Mouse (Mus musculus): ENCODE measurements around the gene Aspscr1. TPM values are rescaled to one million over a fixed set of nuclear protein-coding genes. Genes with fewer than 3 reads are reported as not detected.

Aspscr1 gene
- polyA plus RNA-seq, 1 experiment from 2014 or later: 129 TPM

GRCm38 (mm10) chr11:120648001-120648476, 24.7 kb upstream of the Aspscr1 start, which contains the start of gene Myadml2:
Gene Myadml2, minus strand, starts transcription at chr11:120648158.
- 8% methylated on average over 13 of the region's 13 CpGs for WGBS
- Histone ChIP-seq H3K36me3 (no peaks in the 10 kb centered on the region), H3K9me3 (no peaks in the 10 kb centered on the region), H3K9ac (no peak within 1 kb of the TSS), H3K4me2 (replicated peaks) (peak within 1 kb of the TSS; percentile 48), H3K4me1 (peaks cover 15% of the 10 kb centered on the region), H3K4me3 (peak within 1 kb of the TSS; percentile 8; the same call in 1 of the 2 replicates), H3K27ac (no peak within 1 kb of the TSS), H3K27me3 (peaks cover 16% of the 10 kb centered on the region)
- ATAC-seq (ENCODE audit: low FRiP score, low read depth): no peak

GRCm38 (mm10) chr11:120651872-120652271, 20.9 kb upstream of the Aspscr1 start:
- Histone ChIP-seq H3K4me1 (peaks cover 9% of the 10 kb centered on the region), H3K4me2 (replicated peaks) (no peak overlapping the region), H3K9ac (no peak overlapping the region), H3K27me3 (peaks cover 14% of the 10 kb centered on the region), H3K27ac (no peak overlapping the region), H3K4me3 (no peak overlapping the region), H3K9me3 (no peaks in the 10 kb centered on the region), H3K36me3 (no peaks in the 10 kb centered on the region)
- no peak for ATAC-seq (ENCODE audit: low FRiP score, low read depth)
- 68% methylated on average over 3 of the region's 3 CpGs for WGBS

- no peaks in the 10 kb centered on the region for H3K9me3 ChIP-seq
- H3K27ac ChIP-seq: no peak overlapping the region
- no peak overlapping the region for H3K9ac ChIP-seq
- H3K4me2 ChIP-seq (replicated peaks): no peak overlapping the region
- ATAC-seq (ENCODE audit: low FRiP score, low read depth): no peak
- 74% methylated on average over 3 of the region's 3 CpGs for WGBS
- no peaks in the 10 kb centered on the region for H3K36me3 ChIP-seq
- peaks cover 29% of the 10 kb centered on the region for H3K27me3 ChIP-seq
- peaks cover 12% of the 10 kb centered on the region for H3K4me1 ChIP-seq
- H3K4me3 ChIP-seq: no peak overlapping the region
These were observed 18.0 kb upstream of the Aspscr1 start for GRCm38 (mm10) chr11:120654741-120655140.

GRCm38 (mm10) chr11:120657301-120657700, 15.5 kb upstream of the Aspscr1 start:
- no peak overlapping the region for H3K4me2 ChIP-seq (replicated peaks)
- H3K27ac ChIP-seq: no peak overlapping the region
- peaks cover 55% of the 10 kb centered on the region for H3K27me3 ChIP-seq
- H3K9ac ChIP-seq: no peak overlapping the region
- no peaks in the 10 kb centered on the region for H3K9me3 ChIP-seq
- peaks cover 29% of the 10 kb centered on the region for H3K4me1 ChIP-seq
- ATAC-seq (ENCODE audit: low FRiP score, low read depth): no peak
- WGBS: 76% methylated on average over 4 of the region's 4 CpGs
- no peaks in the 10 kb centered on the region for H3K36me3 ChIP-seq
- H3K4me3 ChIP-seq: no peak overlapping the region

GRCm38 (mm10) chr11:120658876-120659410, 13.8 kb upstream of the Aspscr1 start:
- Histone ChIP-seq H3K27ac (no peak overlapping the region), H3K4me2 (replicated peaks) (peak overlapping the region; percentile 81), H3K36me3 (no peaks in the 10 kb centered on the region), H3K9ac (0 out of 2 replicates have a peak overlapping the region, but pooled peaks have one; percentile 14), H3K27me3 (peaks cover 70% of the 10 kb centered on the region), H3K4me3 (peak overlapping the region; percentile 51), H3K9me3 (no peaks in the 10 kb centered on the region), H3K4me1 (peaks cover 29% of the 10 kb centered on the region)
- ATAC-seq (ENCODE audit: low FRiP score, low read depth): no peak
- WGBS: 2% methylated on average over 24 of the region's 24 CpGs

GRCm38 (mm10) chr11:120659509-120660300, 13.1 kb upstream of the Aspscr1 start:
- peak overlapping the region; percentile 57 for H3K9ac ChIP-seq
- H3K4me1 ChIP-seq: peaks cover 29% of the 10 kb centered on the region
- H3K4me3 ChIP-seq: peak overlapping the region; percentile 51
- peaks cover 71% of the 10 kb centered on the region for H3K27me3 ChIP-seq
- peak overlapping the region; percentile 81 for H3K4me2 ChIP-seq (replicated peaks)
- no peaks in the 10 kb centered on the region for H3K36me3 ChIP-seq
- no peak overlapping the region for H3K27ac ChIP-seq
- 1% methylated on average over 50 of the region's 50 CpGs for WGBS
- no peaks in the 10 kb centered on the region for H3K9me3 ChIP-seq
- peak; percentile 4; the same call in 1 of the 2 replicates for ATAC-seq (ENCODE audit: low FRiP score, low read depth)

GRCm38 (mm10) chr11:120660301-120661075, 12.3 kb upstream of the Aspscr1 start:
- under 1% methylated on average over 92 of the region's 95 CpGs for WGBS
- Histone ChIP-seq H3K4me1 (peaks cover 32% of the 10 kb centered on the region), H3K27ac (no peak overlapping the region), H3K9ac (peak overlapping the region; percentile 57), H3K36me3 (no peaks in the 10 kb centered on the region), H3K9me3 (no peaks in the 10 kb centered on the region), H3K4me3 (peak overlapping the region; percentile 51), H3K27me3 (peaks cover 71% of the 10 kb centered on the region), H3K4me2 (replicated peaks) (peak overlapping the region; percentile 81)
- peak; percentile 57; the same call in 1 of the 2 replicates for ATAC-seq (ENCODE audit: low FRiP score, low read depth)

- H3K4me3 ChIP-seq: peak within 1 kb of the TSS; percentile 51
- H3K4me2 ChIP-seq (replicated peaks): peak within 1 kb of the TSS; percentile 81
- ATAC-seq (ENCODE audit: low FRiP score, low read depth): 0 out of 2 replicates have a peak, but pooled peaks have one; percentile 14
- H3K9me3 ChIP-seq: no peaks in the 10 kb centered on the region
- under 1% methylated on average over 35 of the region's 35 CpGs for WGBS
- no peak within 1 kb of the TSS for H3K27ac ChIP-seq
- H3K27me3 ChIP-seq: peaks cover 71% of the 10 kb centered on the region
- peaks cover 33% of the 10 kb centered on the region for H3K4me1 ChIP-seq
- H3K36me3 ChIP-seq: no peaks in the 10 kb centered on the region
- H3K9ac ChIP-seq: peak within 1 kb of the TSS; percentile 57
These were observed 11.7 kb upstream of the Aspscr1 start, which contains the start of gene Notum for GRCm38 (mm10) chr11:120661076-120661460. Gene Notum, minus strand, starts transcription at chr11:120661175.

- Histone ChIP-seq H3K27me3 (peaks cover 62% of the 10 kb centered on the region), H3K27ac (no peak overlapping the region), H3K9ac (no peak overlapping the region), H3K4me2 (replicated peaks) (no peak overlapping the region), H3K36me3 (no peaks in the 10 kb centered on the region), H3K4me3 (no peak overlapping the region), H3K4me1 (peaks cover 42% of the 10 kb centered on the region), H3K9me3 (no peaks in the 10 kb centered on the region)
- WGBS: 79% methylated on average over 6 of the region's 6 CpGs
- ATAC-seq (ENCODE audit: low FRiP score, low read depth): no peak
These were observed 10.0 kb upstream of the Aspscr1 start for GRCm38 (mm10) chr11:120662759-120663158.

GRCm38 (mm10) chr11:120663714-120664113, 9.1 kb upstream of the Aspscr1 start:
- H3K4me1 ChIP-seq: peaks cover 40% of the 10 kb centered on the region
- H3K9me3 ChIP-seq: no peaks in the 10 kb centered on the region
- no peaks in the 10 kb centered on the region for H3K36me3 ChIP-seq
- no peak overlapping the region for H3K27ac ChIP-seq
- no peak overlapping the region for H3K4me2 ChIP-seq (replicated peaks)
- WGBS: 88% methylated on average over 5 of the region's 5 CpGs
- H3K27me3 ChIP-seq: peaks cover 52% of the 10 kb centered on the region
- no peak for ATAC-seq (ENCODE audit: low FRiP score, low read depth)
- H3K4me3 ChIP-seq: no peak overlapping the region
- H3K9ac ChIP-seq: no peak overlapping the region

GRCm38 (mm10) chr11:120665406-120665805, 7.4 kb upstream of the Aspscr1 start:
- peaks cover 24% of the 10 kb centered on the region for H3K4me1 ChIP-seq
- H3K4me3 ChIP-seq: no peak overlapping the region
- no peak overlapping the region for H3K9ac ChIP-seq
- no peak overlapping the region for H3K27ac ChIP-seq
- H3K4me2 ChIP-seq (replicated peaks): no peak overlapping the region
- H3K9me3 ChIP-seq: no peaks in the 10 kb centered on the region
- WGBS: 48% methylated on average over 3 of the region's 3 CpGs
- no peak for ATAC-seq (ENCODE audit: low FRiP score, low read depth)
- no peaks in the 10 kb centered on the region for H3K36me3 ChIP-seq
- peaks cover 35% of the 10 kb centered on the region for H3K27me3 ChIP-seq

- WGBS: 1% methylated on average over 3 of the region's 3 CpGs
- Histone ChIP-seq H3K27me3 (peaks cover 23% of the 10 kb centered on the region), H3K36me3 (no peaks in the 10 kb centered on the region), H3K27ac (no peak overlapping the region), H3K9ac (peak overlapping the region; percentile 31; the same call in 1 of the 2 replicates), H3K4me3 (no peak overlapping the region), H3K9me3 (no peaks in the 10 kb centered on the region), H3K4me2 (replicated peaks) (no peak overlapping the region), H3K4me1 (peaks cover 14% of the 10 kb centered on the region)
- ATAC-seq (ENCODE audit: low FRiP score, low read depth): no peak
These were observed 6.2 kb upstream of the Aspscr1 start for GRCm38 (mm10) chr11:120666617-120667016.

Measured in limb, embryonic 13.5 days (tissue).